Mouse (Mus musculus) olfactory bulb, adult 2 months (tissue): Measurements from ENCODE around the gene Ptp4a2. TPM values are rescaled to one million over a fixed set of nuclear protein-coding genes. Genes with fewer than 3 reads are reported as not detected.

Experiments
- H3K27ac ChIP-seq: fragments of 200-500 bp; 2 replicates; pipeline ENCODE4 v1.5.1; 2012; ENCODE audit warnings: low read depth, low read length; ENCODE audit not compliant: insufficient read depth
- H3K4me1 ChIP-seq: fragments of 200-500 bp; 2 replicates; pipeline ENCODE4 v1.6.1; 2012; ENCODE audit warnings: low read length; ENCODE audit not compliant: control insufficient read depth, insufficient read depth
- H3K4me3 ChIP-seq: fragments of 200-500 bp; 2 replicates; pipeline ENCODE4 v1.5.1; 2012; ENCODE audit warnings: mild to moderate bottlenecking, low read depth, low read length, moderate library complexity; ENCODE audit not compliant: insufficient read depth
- CTCF ChIP-seq: fragments of 200-500 bp; IDR thresholded peaks from 2 replicates; pipeline ENCODE4 v1.5.1; 2012; ENCODE audit warnings: low read depth, mild to moderate bottlenecking, low read length, moderate library complexity; ENCODE audit not compliant: insufficient read depth
- POLR2A ChIP-seq: fragments of 200-500 bp; IDR thresholded peaks from 2 replicates; pipeline ENCODE4 v1.6.1; 2012; ENCODE audit warnings: mild to moderate bottlenecking, low read depth, low read length, moderate library complexity; ENCODE audit not compliant: insufficient read depth
- WGBS: fragments of 180-500 bp; shearing (Covaris S2); methylation state at CpG from one replicate; pipeline ENCODE4 v1.1.7; 2018; 5-methylcytosine and 5-hydroxymethylcytosine counted together
- polyA plus RNA-seq: library from polyadenylated mRNA; stranded (reverse); fragments of >200 nt; gene quantifications from 2 replicates; pipeline ENCODE4 v1.2.4, GENCODE M21; 2012; ENCODE audit warnings: low replicate concordance; ENCODE audit not compliant: missing spikeins, insufficient read depth, insufficient read length

The Ptp4a2 gene
- polyA plus RNA-seq, 1 experiment = 96.3 TPM

GRCm38 (mm10) chr4:129875406-129875805 is 64.4 kb downstream of the Ptp4a2 start:
- Histone ChIP-seq H3K4me3 (no peak overlapping the region), H3K4me1 (peaks cover 27% of the 10 kb centered on the region), H3K27ac (no peak overlapping the region)
- WGBS = 36% methylated on average over 11 of the region's 11 CpGs
- TF ChIP-seq POLR2A (no peak), CTCF (no peak)

GRCm38 (mm10) chr4:129876831-129877764 is 66.1 kb downstream of the Ptp4a2 start:
- 11% methylated on average over 21 of the region's 21 CpGs for WGBS
- Histone ChIP-seq H3K4me1 (peaks cover 28% of the 10 kb centered on the region), H3K27ac (peak overlapping the region; percentile 52), H3K4me3 (0 out of 2 replicates have a peak overlapping the region, but pooled peaks have one; percentile 6)
- TF ChIP-seq POLR2A (no peak), CTCF (no peak)

GRCm38 (mm10) chr4:129877967-129878655 is 67.1 kb downstream of the Ptp4a2 start:
- Histone ChIP-seq H3K4me1 (peaks cover 29% of the 10 kb centered on the region), H3K27ac (peak overlapping the region; percentile 52), H3K4me3 (no peak overlapping the region)
- 77% methylated on average over 11 of the region's 11 CpGs for WGBS
- TF ChIP-seq CTCF = no peak
- TF ChIP-seq POLR2A = no peak

- no peak overlapping the region for H3K27ac ChIP-seq
- 84% methylated on average over 8 of the region's 8 CpGs for WGBS
- no peak for TF ChIP-seq CTCF
- no peak for TF ChIP-seq POLR2A
- peaks cover 27% of the 10 kb centered on the region for H3K4me1 ChIP-seq
- H3K4me3 ChIP-seq = no peak overlapping the region
These were observed 67.7 kb downstream of the Ptp4a2 start for GRCm38 (mm10) chr4:129878656-129879145.

- Histone ChIP-seq H3K27ac (no peak overlapping the region), H3K4me1 (peaks cover 33% of the 10 kb centered on the region), H3K4me3 (no peak overlapping the region)
- WGBS = 64% methylated on average over 4 of the region's 4 CpGs
- TF ChIP-seq POLR2A = no peak
- TF ChIP-seq CTCF = no peak
These were observed 68.3 kb downstream of the Ptp4a2 start for GRCm38 (mm10) chr4:129879206-129879780.

GRCm38 (mm10) chr4:129880615-129881014 is 69.6 kb downstream of the Ptp4a2 start:
- H3K27ac ChIP-seq = no peak overlapping the region
- H3K4me1 ChIP-seq = peaks cover 30% of the 10 kb centered on the region
- no peak overlapping the region for H3K4me3 ChIP-seq
- TF ChIP-seq POLR2A (no peak), CTCF (no peak)
- WGBS = 76% methylated on average over 7 of the region's 7 CpGs

GRCm38 (mm10) chr4:129881661-129882060 is 70.6 kb downstream of the Ptp4a2 start:
- Histone ChIP-seq H3K4me1 (peaks cover 22% of the 10 kb centered on the region), H3K27ac (no peak overlapping the region), H3K4me3 (no peak overlapping the region)
- 62% methylated on average over 3 of the region's 3 CpGs for whole genome bisulfite sequencing
- no peak for TF ChIP-seq POLR2A
- no peak for TF ChIP-seq CTCF

GRCm38 (mm10) chr4:129882555-129883293 is 71.7 kb downstream of the Ptp4a2 start:
- Histone ChIP-seq H3K4me1 (peaks cover 16% of the 10 kb centered on the region), H3K27ac (no peak overlapping the region; the same call in 1 of the 2 replicates), H3K4me3 (no peak overlapping the region)
- TF ChIP-seq CTCF = no peak
- no peak for TF ChIP-seq POLR2A
- 31% methylated on average over 11 of the region's 11 CpGs for WGBS
